Mouse (Mus musculus): Measurements from ENCODE around the gene Sh3bp1.
"Not testable (repeated sequence)": the region's sequence is repeated elsewhere in the genome, so short reads cannot be mapped to it uniquely, and the experiment has no call there.

Sh3bp1 gene

DNA sequence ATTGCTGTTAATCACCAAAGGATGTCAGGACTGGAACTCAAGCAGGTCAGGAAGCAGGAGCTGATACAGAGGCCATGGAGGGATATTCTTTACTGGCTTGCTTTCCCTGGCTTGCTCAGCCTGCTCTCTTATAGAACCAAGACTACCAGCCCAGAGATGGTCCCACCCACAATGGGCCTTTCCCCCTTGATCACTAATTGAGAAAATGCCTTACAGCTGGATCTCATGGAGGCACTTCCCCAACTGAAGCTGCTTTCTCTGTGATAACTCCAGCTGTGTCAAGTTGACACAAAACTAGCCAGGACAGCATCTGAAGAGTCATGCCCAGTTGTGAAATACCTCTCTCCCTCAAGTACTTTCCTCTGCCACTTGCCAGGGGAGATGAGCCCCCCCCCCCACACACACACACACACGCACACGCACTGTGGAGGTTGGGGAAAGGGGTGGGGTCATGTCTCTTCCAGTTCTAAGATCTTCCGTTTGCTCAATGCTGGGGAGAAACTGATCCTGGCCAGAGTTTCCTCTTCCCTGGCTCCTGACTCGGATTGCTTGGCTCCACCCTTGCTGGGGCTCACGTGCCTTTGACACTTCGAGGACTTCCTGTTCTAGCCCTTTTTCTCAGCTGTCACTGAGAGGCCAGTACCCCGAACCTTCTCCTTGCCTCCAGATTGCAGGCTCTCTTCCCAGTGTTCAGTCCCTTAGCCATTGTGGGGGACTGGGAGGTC, 20.6 kb upstream of the Sh3bp1 start:
- DNase-seq, result not testable (repeated sequence)

DNA sequence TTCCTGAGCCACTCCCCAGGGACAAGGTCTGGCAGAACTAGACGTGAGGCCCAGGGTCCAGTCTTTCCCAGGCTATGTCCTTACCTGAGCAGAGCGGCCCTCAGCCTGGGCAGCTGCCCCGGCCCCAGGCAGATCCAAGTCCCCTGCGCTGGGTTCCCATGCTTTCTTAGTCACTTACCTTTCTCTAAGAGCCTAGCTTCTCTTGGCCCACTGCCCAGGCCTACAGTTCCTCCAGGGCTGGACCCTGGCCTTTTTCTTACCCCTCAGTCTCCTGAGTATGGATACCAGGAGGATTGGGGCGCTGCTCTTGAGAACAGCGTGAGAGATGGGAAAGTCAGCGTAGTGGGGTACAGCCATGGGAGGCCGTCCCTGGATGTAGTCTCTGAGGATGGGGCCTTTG, 19.1 kb upstream of the Sh3bp1 start:
- peak; percentile 77 for DNase-seq

DNA sequence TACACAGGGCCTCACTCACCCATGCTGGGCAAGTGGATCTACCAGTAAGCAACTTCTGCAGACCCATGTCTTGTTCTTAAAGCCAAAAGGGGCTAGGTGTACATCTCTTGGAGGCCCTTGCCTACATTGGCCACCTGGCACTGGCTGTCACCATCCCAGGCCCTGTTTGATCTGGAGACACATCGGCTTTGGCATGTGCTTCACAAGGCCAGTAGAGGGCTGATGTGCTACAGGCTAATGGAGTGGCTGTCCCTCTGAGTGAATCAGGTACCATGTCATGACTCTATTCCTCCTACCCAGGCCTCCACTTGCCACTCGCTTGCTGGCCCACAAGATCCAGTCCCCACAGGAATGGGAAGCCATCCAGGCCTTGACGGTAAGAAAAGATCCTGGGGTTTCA, 17.7 kb upstream of the Sh3bp1 start:
- no peak for DNase-seq

DNA sequence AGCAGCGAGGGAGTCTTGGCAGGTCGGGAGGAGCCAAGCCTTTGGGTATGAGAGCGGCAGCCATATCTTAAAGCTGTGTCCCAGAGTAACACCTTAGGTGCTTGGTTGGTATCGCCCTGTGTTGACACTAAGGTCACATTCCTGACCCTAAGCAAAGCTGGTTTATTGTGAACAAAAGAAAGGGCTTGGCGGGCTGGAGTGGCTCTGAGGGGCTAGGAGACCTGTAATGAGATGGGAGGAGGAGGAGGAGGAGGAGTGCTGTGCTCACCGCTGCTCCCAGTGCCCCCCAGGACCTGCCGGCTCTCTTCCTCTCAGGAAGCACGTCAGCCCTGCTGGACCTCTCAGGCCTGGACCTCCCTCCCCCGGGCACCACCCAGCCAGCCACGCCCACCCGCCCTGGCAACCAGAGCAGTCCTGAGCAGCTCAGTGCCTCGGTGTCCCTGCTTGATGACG, 10.1 kb upstream of the Sh3bp1 start:
- no peak for DNase-seq

DNA sequence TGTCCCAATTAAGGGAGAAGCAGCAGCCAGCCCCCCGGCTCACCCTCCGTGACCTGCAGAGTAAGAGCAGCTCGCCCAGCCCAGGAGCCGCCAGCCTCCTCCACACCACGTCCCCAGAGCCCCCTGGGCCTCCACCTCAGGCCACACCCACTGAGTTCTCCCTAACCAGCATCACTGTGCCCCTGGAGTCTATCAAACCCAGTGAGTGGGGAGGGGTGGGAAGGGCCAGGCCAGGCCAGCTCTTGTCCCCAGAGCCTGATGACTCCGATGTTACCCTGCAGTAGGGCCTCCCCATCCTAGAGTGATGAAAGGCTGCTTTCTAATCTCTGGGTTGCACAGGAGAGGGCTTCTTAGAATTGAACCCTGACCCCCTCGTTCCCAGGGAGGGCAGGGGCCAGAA, 7.1 kb upstream of the Sh3bp1 start:
- no peak for DNase-seq

DNA sequence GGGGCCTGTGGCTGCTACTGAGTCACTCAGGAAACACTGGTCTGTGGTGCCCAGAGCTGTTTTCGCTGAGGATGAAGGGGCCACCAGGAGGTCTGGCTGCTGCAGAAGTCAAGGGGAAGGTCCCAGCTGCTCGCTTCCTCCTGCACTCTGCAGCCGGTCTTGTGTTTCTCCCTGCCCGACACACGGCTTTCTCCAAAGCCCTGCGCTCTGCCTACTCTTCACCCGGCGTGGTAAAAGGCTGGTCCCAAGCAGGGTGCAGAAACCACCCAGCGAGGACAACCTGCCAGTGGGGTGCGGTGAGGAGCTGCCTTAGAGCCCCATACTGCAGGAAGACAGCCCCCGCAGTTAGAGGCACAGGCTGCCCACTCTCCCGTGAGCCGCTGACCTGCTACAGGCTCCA, 4.8 kb upstream of the Sh3bp1 start:
- DNase-seq, result no peak

DNA sequence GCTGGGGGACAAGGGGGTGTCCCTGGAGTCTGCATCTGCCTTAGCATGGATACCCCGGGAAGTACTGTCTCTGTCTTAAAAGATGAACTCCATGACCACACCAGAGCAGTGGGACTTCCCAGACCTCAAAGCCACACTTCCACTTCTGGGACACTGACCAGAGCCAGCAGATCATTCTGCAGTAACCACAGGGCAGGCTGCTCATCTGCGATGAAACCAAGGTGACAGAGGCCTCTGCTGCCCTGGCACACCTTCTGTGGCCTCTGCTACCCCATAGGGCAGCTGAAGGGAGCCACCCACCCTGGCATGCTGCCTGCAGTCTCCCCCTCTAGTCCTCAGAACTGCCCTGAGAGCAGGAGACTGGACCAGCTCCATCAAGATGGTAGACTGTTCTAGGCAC, 3.8 kb upstream of the Sh3bp1 start:
- no peak for DNase-seq

DNA sequence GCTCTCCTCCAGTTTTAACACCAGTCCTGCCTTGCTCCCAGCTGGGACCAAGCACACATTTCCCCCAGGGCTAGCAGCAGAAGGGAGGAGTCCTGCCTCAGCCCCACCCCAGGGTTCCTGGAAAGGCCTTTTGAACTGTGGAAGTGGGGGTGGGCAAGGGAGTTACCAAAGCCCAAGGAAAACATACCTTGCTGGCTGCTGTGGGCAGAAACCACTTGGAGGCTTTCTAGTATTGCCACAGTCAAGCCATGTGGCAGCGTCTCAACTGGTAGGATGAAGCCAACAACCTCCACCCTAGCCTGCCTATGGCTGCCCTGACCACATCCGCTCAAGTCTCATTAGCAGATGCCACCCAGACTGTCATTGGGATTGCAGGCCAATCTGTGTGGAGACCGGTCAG, 3.4 kb upstream of the Sh3bp1 start:
- no peak for DNase-seq

DNA sequence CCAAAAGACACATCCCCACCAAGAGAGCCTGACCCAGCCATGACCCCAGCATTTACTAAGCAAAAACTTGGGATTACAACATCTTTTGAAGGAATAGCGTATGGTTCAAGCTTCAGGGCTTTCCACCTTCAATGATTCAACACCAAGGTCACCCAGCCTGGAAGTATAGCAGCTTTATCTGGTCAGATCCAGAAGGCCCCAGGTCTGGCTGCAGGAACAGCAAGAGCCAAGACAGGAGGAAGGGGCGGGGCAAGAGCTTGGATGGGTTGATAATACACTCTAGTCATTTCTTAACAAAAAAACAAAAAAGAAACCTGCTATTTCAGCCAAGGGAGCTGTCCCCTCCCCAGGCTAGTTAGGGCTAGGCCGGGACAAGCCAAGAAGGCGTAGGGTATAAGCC, 2.1 kb upstream of the Sh3bp1 start:
- no peak for DNase-seq

DNA sequence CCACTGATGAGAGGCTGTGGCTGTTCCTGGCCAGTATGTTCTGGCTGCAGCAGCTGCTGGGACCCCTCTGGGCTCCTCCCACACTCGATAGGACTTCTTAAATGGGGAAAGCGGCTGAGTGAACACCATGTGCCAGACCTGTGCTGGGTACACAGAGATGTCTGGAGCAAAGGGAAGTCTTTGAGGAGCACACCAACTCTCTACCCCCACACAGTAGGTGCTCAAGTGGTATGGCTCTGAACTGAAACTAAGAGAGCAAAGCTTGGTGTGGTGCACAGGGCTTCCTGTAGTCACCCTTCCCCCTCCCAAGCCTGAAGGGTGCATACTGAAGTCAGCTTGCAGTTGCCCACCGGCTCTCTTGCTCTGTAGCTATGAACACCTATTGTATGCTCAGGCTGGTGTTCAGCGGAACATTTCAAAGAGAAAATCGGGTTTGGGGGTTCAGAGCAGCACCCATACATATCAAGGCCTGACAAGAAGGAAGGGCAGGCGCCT, 1.0 kb upstream of the Sh3bp1 start:
- DNase-seq, result no peak

DNA sequence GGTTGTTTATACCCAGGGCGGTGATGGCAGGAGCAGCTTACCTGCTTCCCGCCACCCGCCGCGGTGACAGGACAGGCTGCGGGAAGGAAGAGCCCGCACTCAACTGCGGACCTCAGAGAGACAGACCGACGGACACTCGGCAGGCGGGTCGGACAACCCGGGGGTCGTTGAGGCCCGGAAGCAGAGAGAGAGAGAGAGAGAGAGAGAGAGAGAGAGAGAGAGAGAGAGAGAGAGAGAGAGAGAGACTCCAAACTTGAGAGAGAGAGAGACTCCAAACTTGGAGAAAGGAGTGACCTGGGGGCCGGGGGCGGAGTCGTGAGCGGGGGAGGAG, 194 bp upstream of the Sh3bp1 start, which contains the start of gene Gm49510:
TSS of gene Gm49510 (plus strand) at position 259 of the 331 bp plus-strand sequence.
- DNase-seq, result no peak

DNA sequence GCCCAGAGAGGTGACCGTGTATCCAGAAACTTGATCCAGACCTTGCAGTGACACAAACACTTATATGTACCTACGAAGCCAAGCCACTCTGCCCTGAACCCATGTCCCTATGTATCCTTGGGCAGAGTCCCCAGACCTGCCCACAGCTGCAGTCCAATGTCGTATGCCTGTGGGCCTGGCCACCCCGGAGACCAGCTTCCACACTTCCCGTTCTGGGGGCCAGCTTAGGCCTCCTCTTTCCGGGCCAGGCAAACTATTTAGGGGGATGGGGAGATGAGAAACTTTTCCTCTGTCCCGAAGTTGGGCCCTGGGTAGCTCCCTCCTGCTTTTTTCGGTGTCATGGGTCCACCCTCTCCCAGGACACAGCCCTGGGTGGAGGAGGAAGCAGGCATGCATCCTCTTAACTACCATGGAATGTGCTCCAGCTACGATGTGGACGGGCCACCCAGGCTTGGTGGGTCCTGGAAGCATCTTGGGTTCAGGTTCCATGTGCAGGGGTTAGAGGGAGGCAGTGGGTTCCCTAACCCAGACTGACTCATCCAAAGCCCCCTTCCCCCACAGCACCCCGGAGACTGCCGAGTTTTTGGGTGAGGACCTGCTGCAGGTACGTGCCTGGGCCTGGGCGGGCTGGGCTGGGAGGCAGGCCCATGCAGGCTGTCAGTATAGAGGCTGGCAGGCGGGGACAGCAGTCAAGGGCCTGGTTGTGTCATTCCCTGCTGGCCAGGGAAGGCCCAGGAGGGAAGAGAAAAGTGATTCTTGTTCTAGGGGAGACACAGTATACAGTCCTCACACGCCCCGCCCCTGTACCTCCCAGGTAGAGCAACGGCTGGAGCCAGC, 1.2 kb downstream of the Sh3bp1 start:
- DNase-seq, result no peak

DNA sequence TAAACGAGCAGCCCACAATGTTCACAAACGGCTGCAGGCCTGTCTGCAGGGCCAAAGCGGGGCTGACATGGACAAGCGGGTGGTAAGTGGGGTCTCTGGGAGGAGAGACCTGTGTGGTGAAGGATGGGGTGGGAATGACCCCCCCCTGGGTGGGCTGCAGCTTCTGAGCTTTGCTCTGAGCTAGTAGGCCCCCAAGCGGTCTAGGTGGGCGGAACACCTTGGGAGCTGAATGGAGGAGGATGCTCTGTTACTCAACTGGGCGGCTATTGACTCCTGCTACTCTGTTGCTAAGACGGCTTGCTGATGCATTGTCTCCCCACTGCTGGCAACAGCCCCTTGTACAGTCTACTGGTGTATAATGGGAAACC, 1.8 kb downstream of the Sh3bp1 start:
- DNase-seq, result no peak

DNA sequence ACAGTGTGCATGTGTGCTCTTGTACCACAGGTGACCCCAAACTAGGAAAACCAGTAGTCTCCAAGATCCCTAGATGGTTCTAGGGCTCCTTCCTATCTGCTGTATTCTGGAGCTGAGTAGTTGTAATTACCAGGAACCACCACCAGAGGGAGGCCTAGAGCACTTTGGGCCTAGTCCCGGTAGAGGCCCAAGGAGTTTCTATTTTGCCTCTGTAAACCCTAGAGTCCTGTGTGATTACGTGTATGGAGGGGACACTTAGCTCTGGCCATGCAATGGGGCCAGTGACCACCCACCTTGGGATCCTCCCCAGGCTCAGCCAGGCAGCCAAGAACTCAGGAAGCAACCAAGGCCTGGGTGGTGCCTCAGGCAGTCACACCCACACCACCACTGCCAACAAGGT, 3.7 kb downstream of the Sh3bp1 start:
- peak; percentile 86 for DNase-seq

DNA sequence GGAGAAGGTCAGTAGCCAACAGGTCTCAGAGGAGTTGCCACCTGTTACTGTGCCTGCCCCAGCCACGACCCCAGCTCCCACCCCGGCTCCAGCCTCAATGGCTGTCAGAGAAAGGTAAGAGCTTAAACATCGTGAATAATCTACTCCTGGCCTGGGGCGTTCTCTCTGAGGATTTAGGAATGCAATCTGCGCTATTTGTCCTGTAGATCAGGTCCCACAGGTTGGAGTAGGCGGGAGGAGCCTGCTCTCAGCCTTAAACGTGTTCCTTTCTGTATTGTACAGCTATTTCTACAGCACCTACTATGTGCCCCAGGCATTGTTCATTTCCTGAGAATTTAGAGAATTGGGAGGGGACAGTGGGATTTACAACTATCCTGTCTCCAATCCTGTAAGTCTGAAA, 8.8 kb downstream of the Sh3bp1 start:
- no peak for DNase-seq

DNA sequence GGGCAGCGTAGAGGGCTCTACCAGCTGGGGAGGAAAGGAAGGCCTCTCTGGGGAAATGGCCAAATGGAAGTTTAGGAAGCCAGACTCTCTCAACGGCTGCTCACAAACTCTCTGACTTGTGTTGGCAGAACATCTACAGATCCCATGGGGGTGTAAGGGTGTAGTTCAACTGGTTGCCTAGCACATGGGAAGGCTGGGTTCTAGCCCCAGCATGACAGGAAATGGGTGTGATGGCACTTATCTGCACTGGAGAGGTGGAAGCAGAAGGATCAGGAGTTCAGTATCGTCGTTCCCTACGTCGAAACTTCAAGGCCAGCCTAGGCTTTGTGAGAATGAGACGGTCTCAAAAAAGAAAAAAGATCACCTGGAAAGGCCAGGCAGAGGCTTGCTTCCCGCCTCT, 9.4 kb downstream of the Sh3bp1 start:
- DNase-seq, result no peak

DNA sequence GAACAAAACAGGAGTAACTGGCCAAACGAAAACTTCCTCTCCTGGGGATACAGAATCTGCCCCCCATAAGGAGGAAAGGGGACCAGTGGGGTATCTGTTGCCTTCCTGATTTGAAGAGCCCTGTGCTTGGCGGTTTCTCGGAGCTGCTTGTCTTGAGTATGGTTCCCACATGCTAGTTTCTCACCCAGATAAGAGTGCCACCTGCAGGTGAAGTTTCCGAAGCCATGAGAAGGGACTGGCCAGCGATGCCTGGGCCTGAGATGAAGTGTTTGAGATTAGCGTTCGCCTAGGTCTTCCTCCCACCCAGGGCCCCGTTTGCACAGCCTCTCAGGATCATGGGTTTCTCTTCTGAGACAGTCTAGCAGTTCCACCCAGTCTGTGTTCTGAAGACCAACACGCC, 12.5 kb downstream of the Sh3bp1 start:
- peak; percentile 65 for DNase-seq

DNA sequence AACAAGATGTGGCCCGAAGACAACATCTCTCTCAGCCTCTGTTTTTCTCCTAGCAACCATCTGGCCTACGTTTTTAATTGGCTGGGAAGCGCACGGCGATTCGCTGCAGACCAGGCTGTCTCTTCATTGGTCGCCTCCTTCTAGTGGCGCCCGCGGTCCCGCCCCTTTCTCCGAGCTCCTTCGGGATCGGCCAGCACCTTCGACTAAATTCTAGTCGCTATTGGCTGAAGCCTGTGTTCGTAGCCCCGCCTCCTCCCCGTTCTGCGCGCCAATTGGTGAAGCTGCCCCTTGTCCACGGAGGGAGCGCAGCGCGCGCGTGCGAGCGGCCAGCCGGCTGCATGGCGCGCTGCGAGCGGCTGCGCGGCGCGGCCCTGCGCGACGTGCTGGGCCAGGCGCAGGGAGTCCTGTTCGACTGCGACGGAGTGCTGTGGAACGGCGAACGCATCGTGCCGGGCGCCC, 14.1 kb downstream of the Sh3bp1 start, which contains the start of gene Pdxp:
TSS of gene Pdxp (plus strand) at position 288 of the 459 bp plus-strand sequence.
- peak; percentile 97 for DNase-seq

DNA sequence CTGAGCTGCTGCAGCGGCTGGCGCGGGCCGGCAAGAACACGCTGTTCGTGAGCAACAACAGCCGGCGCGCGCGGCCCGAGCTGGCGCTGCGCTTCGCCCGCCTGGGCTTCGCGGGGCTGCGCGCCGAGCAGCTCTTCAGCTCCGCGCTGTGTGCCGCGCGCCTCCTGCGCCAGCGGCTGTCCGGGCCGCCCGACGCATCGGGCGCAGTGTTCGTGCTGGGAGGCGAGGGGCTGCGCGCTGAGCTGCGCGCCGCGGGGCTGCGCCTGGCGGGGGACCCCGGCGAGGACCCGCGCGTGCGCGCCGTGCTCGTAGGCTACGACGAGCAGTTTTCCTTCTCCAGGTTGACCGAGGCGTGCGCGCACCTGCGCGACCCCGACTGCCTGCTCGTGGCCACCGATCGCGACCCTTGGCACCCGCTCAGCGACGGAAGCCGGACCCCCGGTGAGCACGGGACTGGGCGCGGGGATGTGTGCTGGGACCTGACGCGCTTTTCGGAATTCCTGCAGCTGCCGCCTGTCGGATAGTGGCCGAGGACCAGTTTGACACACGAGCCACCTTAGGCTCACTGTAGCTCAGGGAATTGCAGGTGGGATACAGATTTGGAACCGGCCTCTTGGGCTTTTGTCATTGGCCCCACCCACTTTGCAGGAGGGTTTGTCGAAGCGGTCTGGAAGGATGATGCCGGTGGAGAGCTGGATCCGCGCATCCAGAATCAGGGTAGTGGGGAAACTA, 14.7 kb downstream of the Sh3bp1 start:
- DNase-seq, result no peak

DNA sequence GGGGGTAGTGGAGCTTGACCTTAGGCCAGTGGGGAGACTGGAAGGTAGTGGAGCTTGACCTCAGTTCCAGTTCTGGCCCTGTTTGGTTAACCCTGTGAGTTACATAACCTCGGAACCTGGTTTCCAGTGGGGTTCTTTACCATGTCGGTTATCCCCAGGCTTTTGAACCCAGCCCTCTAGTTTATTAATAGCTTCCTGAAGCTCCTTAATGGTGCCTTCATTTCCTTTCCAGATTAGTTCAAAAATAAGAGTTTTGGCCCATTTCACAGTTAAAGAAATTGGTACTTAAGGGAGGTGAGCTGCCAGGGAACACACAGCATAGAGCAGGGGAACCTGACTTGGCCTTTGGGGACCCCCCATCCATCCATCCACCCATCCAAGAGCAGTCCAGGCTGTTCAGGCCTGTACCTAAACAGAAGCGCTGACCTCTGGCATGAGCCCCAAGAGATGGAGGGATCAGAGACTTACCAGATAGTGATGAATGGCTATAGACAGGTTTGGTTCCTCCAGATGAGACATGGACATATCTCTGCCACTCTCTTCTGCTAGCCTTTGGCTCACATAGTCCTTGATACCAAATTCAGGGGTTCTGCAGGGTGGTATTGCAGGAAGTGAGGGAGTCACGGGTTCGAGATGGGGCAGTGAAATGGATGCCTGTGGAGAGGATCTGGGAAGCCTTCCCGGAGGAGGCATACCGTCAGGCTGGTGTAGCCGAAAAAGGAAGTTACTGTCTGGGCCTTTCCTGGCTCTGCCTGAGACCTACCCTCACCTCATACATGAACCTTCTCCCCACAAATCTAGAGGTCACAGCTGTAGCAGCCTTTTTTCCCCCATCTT, 15.5 kb downstream of the Sh3bp1 start:
- DNase-seq, result no peak

DNA sequence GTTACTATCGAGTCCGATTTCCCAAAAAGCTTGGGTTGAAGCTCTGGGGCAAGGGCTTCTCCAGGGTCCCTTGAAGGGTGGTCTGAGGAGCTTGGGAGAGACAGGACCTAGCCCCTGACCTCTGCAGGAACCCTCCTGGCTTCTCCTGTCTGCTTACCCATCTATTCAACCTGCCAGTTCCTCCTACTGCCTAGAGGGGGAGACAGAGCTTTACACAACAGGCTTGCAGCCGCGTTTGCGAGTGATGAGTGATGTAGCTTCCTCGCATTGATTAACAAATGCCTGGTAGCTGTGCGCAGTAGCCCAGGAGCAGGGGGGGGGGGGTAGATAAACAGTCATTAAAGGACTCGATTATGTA, 16.1 kb downstream of the Sh3bp1 start:
- peak; percentile 82 for DNase-seq

DNA sequence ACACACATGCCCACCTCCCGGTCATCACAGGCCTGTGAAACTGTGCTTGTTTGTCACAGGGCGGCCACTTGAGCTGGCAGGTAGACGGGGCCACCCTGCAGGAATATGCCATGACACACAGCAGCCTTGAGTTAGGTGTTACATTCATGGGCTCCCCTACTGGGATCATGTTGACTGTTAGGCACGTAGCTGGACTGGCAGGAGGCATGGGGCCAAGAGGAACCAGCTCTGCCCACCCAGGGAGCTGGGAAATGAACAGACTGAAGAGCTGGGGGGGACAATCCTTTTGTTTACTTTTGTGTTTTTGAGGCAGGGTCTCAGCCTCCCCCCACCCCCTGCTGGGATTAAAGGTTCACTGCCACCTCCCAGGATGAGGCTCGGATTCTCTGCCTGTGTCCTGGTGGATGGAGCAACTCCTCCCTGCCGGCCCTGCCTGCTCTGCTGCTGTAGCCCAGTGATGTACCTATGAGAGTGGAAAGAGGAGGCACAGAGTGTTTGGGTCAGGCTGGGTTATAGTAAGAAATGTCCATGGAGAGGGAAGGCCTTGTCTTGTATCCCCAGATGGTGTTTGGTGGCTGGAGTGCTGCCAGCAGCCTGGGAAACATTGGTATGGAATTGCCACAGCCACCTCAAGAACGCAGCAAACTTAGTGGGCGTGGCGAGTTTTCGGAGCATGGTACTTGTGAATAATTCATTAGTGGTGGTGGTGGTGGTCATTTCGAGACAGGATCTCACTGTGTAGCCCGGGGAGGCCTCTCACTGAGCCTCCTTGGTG, 16.7 kb downstream of the Sh3bp1 start:
- no peak for DNase-seq

All from kidney, postnatal 14 days (tissue).